Mouse (Mus musculus) kidney, postnatal 0 days (tissue): ENCODE data around the gene Cldnd1. TPM values are rescaled to one million over a fixed set of nuclear protein-coding genes. Genes with fewer than 3 reads are reported as not detected.

ENCODE experiments used
- ATAC-seq: fragments of 200-750 bp; cut with Nextera tagmentation; replicated peaks from 2 replicates; pipeline ENCODE4 v1.8.0; 2017; ENCODE audit warnings: low read depth, moderate number of reproducible peaks, moderate TSS enrichment, moderate library complexity; ENCODE audit not compliant: low FRiP score
- DNase-seq: peaks from one replicate; pipeline ENCODE4 v3.0.0-alpha.2; 2016; ENCODE audit warnings: low spot score
- H3K27ac ChIP-seq: fragments of 300-500 bp; sonication (generic); 2 replicates; pipeline ENCODE4 v1.5.1; 2014; ENCODE audit warnings: mild to moderate bottlenecking
- H3K27me3 ChIP-seq: fragments of 300-500 bp; sonication (generic); 2 replicates; pipeline ENCODE4 v1.6.1; 2014; ENCODE audit warnings: low read length, mixed read lengths; ENCODE audit not compliant: insufficient read depth
- H3K36me3 ChIP-seq: fragments of 300-500 bp; sonication (generic); 2 replicates; pipeline ENCODE4 v1.6.1; 2014; ENCODE audit warnings: low read length, mixed read lengths; ENCODE audit not compliant: insufficient read depth
- H3K4me1 ChIP-seq: fragments of 300-500 bp; sonication (generic); replicated peaks from 2 replicates; pipeline ENCODE4 v1.6.1; 2014; ENCODE audit warnings: antibody characterized with exemption, low read length, mixed read lengths; ENCODE audit not compliant: insufficient read depth
- H3K4me2 ChIP-seq: fragments of 300-500 bp; sonication (generic); 2 replicates; pipeline ENCODE4 v1.6.1; 2014; ENCODE audit warnings: mild to moderate bottlenecking, low read length, moderate library complexity, mixed read lengths
- H3K4me3 ChIP-seq: fragments of 300-500 bp; sonication (generic); replicated peaks from 2 replicates; pipeline ENCODE4 v1.5.1; 2014; ENCODE audit warnings: low read depth, low read length
- H3K9ac ChIP-seq: fragments of 300-500 bp; sonication (generic); 2 replicates; pipeline ENCODE4 v1.6.1; 2014; ENCODE audit warnings: low read depth, low read length
- H3K9me3 ChIP-seq: fragments of 300-500 bp; sonication (generic); replicated peaks from 2 replicates; pipeline ENCODE4 v1.6.1; 2016; ENCODE audit warnings: low read length, inconsistent platforms, mixed read lengths
- CTCF ChIP-seq: IDR thresholded peaks from 2 replicates; pipeline ENCODE4 v1.5.1; 2016; ENCODE audit warnings: antibody characterized with exemption, low read depth, mild to moderate bottlenecking, moderate library complexity
- WGBS: fragments of 180-500 bp; shearing (Covaris S2); extraction: QIAGEN DNeasy Blood & Tissue Kit; methylation state at CpG from one replicate; pipeline ENCODE4 v1.1.7; 2014; 5-methylcytosine and 5-hydroxymethylcytosine counted together
- polyA plus RNA-seq: library from polyadenylated mRNA; unstranded; fragments of >200 nt; fragmentation: Nextera tagmentation; extraction: Ambion mirVana; gene quantifications from 2 replicates; pipeline ENCODE4 v1.2.1, GENCODE M21; 2015

Cldnd1 gene
- polyA plus RNA-seq, 1 experiment from 2014 or later: 101 TPM

- DNase-seq (no peak), ATAC-seq (no peak)
- WGBS: 65% methylated on average over 20 of the region's 20 CpGs
- H3K4me3 ChIP-seq: no peak overlapping the region
- H3K27ac ChIP-seq: no peak overlapping the region
- no peak overlapping the region for H3K4me2 ChIP-seq
- H3K4me1 ChIP-seq: no peaks in the 10 kb centered on the region
- no peaks in the 10 kb centered on the region for H3K36me3 ChIP-seq
- no peak overlapping the region for H3K9ac ChIP-seq
- no peaks in the 10 kb centered on the region for H3K27me3 ChIP-seq
- no peak for TF ChIP-seq CTCF
- H3K9me3 ChIP-seq: no peaks in the 10 kb centered on the region
Observed at GRCm38 (mm10) chr16:58685548-58686537, 41.9 kb upstream of the Cldnd1 start.

- Histone ChIP-seq H3K4me1 (no peaks in the 10 kb centered on the region), H3K9ac (no peak overlapping the region), H3K4me2 (no peak overlapping the region), H3K36me3 (no peaks in the 10 kb centered on the region), H3K27ac (no peak overlapping the region), H3K9me3 (no peaks in the 10 kb centered on the region), H3K4me3 (no peak overlapping the region), H3K27me3 (no peaks in the 10 kb centered on the region)
- no peak for TF ChIP-seq CTCF
- ATAC-seq (no peak), DNase-seq (no peak)
- 95% methylated on average over 1 of the region's 1 CpGs for WGBS
Observed at GRCm38 (mm10) chr16:58688534-58688933, 39.2 kb upstream of the Cldnd1 start.

- ATAC-seq (no peak), DNase-seq (no peak)
- H3K4me1 ChIP-seq: no peaks in the 10 kb centered on the region
- no peak for TF ChIP-seq CTCF
- H3K27ac ChIP-seq: no peak overlapping the region
- 77% methylated on average over 5 of the region's 5 CpGs for WGBS
- no peaks in the 10 kb centered on the region for H3K36me3 ChIP-seq
- no peak overlapping the region for H3K9ac ChIP-seq
- H3K9me3 ChIP-seq: no peaks in the 10 kb centered on the region
- H3K4me3 ChIP-seq: no peak overlapping the region
- no peak overlapping the region for H3K4me2 ChIP-seq
- H3K27me3 ChIP-seq: no peaks in the 10 kb centered on the region
Observed at GRCm38 (mm10) chr16:58689555-58690169, 38.0 kb upstream of the Cldnd1 start.

- no peak overlapping the region for H3K4me3 ChIP-seq
- WGBS: 84% methylated on average over 5 of the region's 5 CpGs
- no peaks in the 10 kb centered on the region for H3K4me1 ChIP-seq
- ATAC-seq: no peak
- DNase-seq: no peak
- H3K9me3 ChIP-seq: no peaks in the 10 kb centered on the region
- H3K27me3 ChIP-seq: no peaks in the 10 kb centered on the region
- H3K4me2 ChIP-seq: no peak overlapping the region
- H3K36me3 ChIP-seq: no peaks in the 10 kb centered on the region
- no peak overlapping the region for H3K9ac ChIP-seq
- H3K27ac ChIP-seq: no peak overlapping the region
- no peak for TF ChIP-seq CTCF
Observed at GRCm38 (mm10) chr16:58690322-58690732, 37.4 kb upstream of the Cldnd1 start.

GRCm38 (mm10) chr16:58694091-58694490 lies 33.6 kb upstream of the Cldnd1 start:
- H3K27me3 ChIP-seq: no peaks in the 10 kb centered on the region
- H3K4me2 ChIP-seq: no peak overlapping the region
- H3K4me1 ChIP-seq: no peaks in the 10 kb centered on the region
- WGBS: 90% methylated on average over 5 of the region's 5 CpGs
- H3K9me3 ChIP-seq: no peaks in the 10 kb centered on the region
- H3K4me3 ChIP-seq: no peak overlapping the region
- H3K36me3 ChIP-seq: no peaks in the 10 kb centered on the region
- H3K27ac ChIP-seq: no peak overlapping the region
- no peak for TF ChIP-seq CTCF
- no peak for DNase-seq
- ATAC-seq: no peak
- no peak overlapping the region for H3K9ac ChIP-seq

- Histone ChIP-seq H3K4me2 (no peak overlapping the region), H3K27ac (no peak overlapping the region), H3K27me3 (no peaks in the 10 kb centered on the region), H3K9ac (no peak overlapping the region), H3K9me3 (no peaks in the 10 kb centered on the region), H3K4me3 (no peak overlapping the region), H3K4me1 (no peaks in the 10 kb centered on the region), H3K36me3 (no peaks in the 10 kb centered on the region)
- ATAC-seq (no peak), DNase-seq (no peak)
- no peak for TF ChIP-seq CTCF
- 90% methylated on average over 3 of the region's 3 CpGs for WGBS
Observed at GRCm38 (mm10) chr16:58696796-58697195, 30.9 kb upstream of the Cldnd1 start.
